Mouse (Mus musculus): ENCODE results near the gene Nrxn1. TPM values are rescaled to one million over a fixed set of nuclear protein-coding genes. Genes with fewer than 3 reads are reported as not detected.

Nrxn1 gene
- total RNA-seq (2021) = 1 to 10 TPM; 2.1 to 3.9 TPM
- long read RNA-seq, experiment 1 = 0 reads
- long read RNA-seq, experiment 2, partial matches to known transcripts = 0 of 1 reads
- long read RNA-seq, experiment 2, other reads (novel, unspliced or antisense) = 0 of 1 reads

DNA sequence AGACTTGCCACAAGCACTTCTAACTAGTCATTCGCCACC, at the start of gene Nrxn1:
Gene Nrxn1, minus strand, starts transcription at position 30 of the 39 bp plus-strand sequence.
- DNase-seq = no peak

DNA sequence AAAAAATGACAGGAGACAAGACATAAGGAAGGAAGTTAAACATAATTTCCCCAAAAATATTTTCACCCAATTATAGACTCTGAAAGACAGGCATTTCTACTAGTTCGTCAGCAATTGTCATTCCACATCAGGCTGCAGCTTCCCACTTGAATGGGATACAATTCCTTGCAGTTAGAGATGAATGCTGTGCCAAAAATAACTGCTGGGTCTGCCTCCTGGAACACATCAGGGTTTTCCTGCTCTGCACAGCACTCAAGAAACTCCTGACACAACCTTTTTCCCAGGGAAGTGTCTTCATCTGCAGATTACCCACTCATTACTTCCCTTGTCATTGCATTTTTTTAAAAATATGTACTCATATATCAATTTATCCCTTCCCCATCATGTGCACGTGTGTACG, 44.0 kb upstream of the Nrxn1 start:
- no peak for DNase-seq

DNA sequence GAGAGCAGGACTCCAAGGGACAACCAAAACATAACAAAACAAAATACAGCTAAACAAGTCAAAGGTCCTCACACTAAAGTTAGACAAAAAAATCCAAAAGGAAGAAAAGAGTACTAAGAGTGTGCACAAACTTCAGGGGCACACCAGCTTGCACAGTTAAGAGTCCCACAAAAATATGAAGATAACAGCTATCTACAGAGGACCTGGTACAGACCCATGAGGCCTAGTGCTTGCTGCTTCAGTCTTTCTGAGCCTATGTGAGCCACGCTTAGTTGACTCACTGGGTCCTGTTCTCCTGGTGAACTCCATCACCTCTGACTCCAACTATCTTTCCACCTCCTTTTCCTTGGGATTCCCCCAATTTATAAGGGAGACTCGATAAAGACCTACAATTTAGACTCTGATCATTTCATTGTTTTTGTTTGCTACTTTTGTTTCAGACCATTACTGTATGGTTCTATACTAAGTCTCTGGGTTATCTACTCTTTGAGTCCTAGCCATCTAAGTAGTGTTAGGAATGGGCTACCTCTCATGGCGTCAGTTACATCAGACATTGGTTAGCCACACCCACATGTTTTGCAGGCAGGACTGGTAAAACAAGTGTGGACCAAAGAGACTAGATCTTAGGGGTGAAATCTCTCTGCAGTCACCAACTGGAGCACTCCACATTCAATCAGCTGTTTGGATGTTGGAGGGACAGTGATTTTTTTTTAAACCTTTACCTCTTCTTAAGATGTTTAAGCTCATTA, 20.2 kb upstream of the Nrxn1 start:
- DNase-seq = no peak

DNA sequence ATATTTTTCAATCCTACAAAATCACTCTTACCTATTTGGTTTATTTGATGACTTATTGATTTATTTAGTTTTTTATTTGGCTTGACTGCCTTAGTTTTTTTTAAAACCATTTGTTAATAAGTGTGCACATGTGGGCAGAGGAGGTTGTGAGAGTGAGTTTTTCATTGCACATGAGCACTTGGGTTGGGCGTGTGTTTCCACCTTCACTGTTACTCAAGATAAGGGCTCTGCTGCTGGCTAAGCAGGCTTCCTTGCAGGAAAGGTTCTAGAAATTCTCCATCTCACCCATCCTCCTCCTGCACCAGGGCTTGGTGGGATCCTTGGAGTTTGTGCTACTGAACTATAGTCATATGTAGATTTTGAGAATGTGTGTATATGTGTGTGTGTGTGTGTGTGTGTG, 19.2 kb upstream of the Nrxn1 start:
- no peak for DNase-seq

DNA sequence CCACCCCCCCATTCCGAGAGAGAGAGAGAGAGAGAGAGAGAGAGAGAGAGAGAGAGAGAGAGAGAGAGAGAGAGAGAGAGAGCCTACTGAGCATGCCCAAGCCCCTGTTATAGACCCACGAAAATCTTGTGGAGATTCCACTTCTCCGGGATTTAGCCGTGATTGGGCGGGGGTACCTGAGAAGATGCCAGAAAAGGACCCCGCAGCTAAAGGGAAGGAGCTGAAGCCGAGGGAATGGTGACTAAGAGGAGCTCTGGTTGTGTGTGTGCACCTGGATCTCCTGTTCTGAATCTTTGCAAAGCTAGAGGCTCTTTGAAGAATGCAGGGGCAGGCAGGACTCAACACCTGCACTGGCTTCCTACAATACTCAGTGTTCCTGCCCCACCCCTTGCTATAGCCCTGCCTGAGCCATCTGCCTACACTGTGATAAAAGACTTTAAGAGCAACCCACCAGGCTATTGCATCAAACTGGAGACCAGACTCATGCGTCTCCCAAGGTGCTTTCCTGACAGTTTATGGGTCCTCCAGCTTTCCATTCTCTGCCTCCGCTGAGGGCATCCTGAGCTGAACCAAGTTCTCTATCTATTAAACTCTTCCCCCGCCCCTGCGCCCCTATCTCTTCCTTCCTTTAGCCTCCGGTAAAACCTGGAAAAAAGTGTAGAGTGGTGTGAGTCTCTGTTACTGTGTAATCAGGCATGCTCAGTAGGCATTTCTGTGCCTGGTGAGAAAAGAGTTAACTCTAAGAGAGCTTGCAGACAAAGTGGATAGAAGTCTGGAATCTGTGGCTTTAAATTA, 407 bp upstream of the Nrxn1 start:
- DNase-seq = no peak

DNA sequence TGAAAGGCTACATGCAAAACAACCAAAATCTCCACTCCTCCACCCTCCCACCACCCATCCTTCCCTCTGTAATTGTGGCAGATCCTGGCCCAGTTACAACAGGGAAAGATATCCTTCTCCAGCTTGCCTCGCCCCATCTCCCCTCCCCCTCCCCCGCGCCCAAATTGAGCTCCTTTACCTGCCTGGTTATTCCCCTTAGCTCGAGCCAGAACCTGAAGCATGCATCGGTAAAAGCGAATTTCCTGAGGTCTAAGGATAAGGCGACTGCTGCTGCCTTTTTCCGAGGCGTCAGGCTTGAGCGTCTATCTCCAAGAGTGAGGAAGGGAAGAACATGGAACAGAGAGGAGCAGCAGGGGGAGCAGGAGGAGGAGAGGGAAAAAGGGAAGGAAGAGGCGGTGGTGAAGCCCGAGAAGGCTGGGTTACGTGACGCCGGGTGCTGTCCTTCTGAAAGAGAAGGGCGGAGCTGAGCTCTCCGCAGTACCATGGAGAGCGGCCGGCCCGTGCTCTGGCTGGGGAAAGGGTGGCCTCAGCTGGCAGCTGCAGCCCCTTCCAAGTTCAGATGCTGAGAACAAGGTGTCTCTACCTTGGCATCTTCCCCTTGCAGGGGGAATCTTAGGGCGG, 340 bp downstream of the Nrxn1 start:
- peak; percentile 48 for DNase-seq

DNA sequence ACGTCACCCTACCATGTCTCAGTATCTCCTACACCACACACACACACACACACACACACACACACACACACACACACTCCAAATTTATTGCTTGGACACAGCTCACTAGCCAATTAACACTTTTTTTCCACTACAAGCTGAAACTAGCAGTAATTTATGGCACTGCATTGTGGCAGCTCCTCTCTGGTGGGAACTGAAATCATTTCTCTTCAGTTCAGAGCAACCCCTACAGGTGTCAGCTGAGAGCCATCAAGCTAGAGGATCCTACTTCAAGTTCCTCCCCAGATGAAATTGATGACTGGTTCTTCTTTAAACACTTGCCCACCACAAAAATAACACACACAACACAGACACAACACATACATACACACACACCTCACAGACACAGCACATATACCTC, 2.2 kb downstream of the Nrxn1 start:
- no peak for DNase-seq

DNA sequence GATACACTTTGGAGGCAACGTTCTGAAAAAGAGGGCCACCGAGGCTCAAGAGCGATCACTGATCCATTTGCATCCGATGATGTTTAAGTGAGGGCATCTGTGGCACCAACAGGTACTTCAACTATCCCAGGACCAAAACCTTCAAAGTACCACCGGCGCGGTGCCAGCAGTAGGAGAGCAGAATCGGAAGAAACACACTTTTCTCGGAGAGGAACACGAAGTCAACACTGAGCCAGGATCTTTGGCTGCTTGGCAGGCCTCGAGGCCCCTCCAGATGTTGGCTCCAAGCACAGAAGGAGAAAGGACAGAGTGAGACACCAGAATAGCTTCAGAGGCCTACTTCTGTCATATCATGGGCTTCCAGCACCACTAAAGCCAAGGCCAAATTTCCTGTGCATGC, 3.9 kb downstream of the Nrxn1 start:
- DNase-seq = no peak

DNA sequence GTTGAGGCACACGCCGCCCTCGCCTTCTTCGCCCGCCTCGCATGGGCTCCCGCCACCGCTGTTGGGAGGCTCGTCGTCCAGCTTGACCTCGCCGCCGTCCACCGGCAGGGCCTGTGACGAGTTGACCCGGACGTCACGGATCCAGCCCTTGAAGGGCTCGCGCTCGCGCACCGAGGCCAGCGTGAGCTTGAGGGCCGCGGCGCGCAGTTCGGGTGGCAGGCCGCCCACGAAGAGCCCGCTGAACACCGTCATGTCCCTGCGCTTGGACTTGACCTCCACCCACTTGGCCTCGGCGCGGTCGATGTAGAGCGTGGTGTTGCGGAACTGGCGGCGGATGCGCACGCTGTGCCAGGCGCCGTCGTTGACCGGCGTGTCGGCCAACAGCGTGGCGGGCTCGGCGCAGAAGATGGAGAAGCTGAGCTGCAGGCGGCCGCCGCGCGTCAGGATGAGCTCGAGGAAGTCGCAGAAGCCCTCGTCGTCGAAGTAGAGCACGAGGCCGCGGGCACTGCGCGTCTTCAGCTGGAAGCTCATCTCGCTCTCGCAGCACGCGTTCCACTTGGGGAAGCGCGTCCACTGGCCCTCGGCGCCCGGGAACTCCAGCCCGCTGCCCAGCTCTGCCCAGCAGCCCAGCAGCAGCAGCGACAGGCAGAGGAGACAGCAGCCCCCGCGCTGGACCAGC, 4.7 kb downstream of the Nrxn1 start:
- no peak for DNase-seq

DNA sequence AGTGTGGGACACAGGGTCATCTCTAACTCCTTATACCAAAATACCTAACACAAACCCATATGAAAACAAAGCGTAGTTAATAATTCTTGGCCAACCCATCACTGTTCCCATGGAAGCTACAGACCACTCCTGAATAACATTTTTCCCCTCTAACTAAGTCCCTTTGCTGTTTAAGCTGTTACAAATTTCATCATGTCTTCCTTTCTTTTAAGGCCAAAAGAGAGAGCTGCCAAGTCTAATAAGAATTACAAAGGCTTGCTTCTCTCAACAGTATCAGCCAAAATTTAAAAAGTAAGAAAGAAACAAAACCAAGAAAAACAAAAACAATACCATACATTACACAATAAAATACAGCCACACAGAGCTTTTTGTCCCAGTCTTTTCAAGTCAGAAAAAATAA, 6.5 kb downstream of the Nrxn1 start:
- no peak for DNase-seq

DNA sequence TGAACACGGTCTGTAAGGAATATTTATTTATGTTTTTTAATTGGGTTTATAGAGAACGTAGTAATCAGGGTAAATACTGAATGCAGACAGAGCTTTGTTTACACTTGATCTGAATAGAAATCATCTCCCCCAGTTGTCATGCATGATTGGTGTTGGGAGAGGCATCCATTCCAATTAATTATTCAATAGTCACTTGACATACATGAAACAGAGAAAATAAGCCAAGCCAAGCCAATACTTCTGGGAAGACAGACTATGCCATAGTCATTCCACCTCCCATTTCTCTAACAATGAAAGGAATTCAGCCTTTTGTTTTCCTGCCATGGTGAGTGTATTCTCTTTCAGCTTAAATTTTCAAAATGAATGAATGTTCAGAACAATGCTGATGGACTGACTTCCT, 7.5 kb downstream of the Nrxn1 start:
- no peak for DNase-seq

DNA sequence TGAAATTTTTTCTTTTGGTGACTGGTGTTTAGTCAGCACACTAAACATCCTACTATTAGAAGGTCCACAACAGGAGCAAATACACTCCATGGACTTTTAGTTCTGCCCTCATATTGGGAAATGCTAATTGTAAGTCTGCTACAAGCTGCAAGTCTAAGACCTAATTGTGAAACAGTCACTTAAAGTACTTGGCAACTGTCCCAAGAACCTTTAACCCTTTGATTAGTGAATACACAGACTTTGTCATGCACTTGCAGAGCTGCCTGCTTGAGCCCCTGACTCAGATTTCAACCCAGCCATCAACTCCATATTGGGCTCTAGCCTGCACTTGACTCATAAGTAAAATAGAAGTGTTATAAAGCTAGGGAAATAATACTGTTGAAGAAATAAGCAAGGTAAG, 13.8 kb downstream of the Nrxn1 start:
- DNase-seq = no peak

DNA sequence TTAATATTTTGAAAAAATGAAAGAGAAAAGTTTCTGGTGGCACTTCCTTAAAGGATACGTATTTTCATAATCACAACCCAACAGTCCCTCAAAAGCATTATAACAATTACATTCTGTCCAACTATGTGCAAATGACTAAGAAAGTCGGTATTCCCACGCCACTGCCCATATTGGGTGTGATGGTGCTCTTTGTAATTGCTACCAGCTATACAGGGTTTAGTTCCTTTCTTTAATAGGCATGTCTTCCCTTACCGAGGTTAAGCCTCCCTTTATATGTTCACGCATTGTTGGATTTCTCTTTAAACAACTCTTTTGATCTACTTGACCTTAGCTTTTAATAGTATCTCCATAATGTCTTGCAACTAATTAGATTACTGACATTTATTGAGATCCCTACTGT, 18.1 kb downstream of the Nrxn1 start:
- no peak for DNase-seq

DNA sequence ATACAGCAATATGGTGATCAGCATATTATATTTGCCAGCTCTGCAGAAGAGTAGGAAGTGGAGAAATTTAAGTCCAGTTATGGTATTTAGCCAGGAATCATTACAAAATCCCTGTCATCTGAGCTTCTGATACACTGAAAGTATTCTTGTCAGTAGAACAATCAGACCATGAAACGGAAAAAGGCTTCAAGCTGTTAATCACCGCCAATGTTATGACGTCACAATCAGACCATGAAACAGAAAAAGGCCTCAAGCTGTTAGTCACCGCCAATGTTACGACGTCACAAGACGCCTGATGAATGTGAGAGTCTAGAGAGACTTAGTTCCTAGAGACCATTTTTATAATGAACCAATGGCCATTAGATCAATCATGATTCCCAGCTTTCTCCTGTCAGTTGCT, 59.4 kb downstream of the Nrxn1 start:
- DNase-seq = no peak

DNA sequence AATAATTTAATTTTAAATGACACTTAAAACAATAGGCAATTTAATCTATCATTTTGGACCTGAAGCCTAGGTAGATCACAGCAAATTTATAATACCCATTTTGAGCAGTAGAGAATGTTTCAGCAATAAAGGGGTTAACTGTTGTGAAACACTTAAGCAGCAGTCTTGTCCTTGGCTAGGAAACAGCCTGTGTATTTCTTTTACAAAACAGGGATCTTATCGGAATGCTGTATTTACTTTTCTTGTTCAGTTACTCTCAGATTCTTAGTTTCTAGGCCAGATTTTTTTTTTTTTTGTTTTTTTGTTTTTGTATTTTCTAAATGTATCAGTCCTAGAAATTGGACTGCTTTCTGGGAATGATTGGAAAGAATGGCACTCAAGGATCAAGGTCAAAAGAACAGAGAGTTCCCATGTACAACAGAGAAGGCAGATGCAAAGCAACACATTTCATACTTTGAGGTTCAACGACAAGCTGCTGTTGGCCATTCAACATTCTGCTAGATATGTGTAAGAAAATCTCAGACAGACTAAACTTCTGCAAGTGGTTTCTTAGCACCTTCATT, 67.7 kb downstream of the Nrxn1 start:
- DNase-seq = no peak

DNA sequence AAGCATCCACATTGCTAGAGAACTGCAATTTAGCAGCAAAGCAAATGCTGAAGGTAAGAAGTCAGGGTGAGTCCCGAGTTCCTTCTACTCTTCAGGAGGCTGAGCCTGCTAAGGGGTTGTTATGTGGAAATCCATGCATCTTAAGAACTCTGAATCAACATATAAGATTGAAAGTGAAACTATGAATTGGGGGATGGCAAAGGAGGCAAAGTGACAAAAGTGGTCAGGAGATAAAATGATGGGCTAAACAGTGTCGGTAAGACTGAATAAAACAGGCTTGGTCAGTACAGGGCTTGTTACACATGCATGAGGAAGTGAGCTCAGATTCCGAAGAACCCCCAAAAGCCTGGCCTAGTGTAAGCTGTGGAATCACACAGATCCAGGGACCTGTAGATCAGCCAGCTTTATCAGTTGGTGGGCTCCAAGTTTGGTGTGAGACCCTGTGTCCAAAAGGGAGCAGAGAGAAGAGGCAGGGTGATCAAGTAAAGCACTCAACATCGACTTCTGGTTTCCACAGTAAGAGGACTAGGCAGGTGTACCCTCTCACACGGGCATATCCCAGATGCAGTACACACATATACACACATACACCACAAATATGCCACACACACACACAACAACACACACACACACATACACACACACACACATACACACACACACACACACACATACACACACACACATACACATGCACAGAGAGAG, 85.3 kb downstream of the Nrxn1 start:
- DNase-seq = no peak

DNA sequence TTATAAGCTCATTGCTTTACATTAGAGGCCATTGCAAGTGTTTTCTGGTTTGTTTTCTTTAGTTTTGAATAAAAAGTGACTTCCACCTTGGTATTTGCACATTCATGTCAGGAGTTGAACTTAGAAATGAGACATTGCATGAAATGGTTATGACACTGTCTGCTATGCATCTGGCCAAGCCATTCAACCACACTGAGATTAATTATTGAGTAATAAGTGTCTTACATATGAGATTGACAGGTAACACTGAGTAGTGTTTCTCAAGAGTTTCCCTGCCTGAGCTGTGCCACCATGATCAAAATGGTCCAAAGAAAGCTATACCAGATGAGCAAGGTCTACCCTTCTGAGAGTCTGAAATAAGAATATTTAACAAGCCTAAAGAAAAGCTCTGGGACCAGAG, 92.5 kb downstream of the Nrxn1 start:
- no peak for DNase-seq

DNA sequence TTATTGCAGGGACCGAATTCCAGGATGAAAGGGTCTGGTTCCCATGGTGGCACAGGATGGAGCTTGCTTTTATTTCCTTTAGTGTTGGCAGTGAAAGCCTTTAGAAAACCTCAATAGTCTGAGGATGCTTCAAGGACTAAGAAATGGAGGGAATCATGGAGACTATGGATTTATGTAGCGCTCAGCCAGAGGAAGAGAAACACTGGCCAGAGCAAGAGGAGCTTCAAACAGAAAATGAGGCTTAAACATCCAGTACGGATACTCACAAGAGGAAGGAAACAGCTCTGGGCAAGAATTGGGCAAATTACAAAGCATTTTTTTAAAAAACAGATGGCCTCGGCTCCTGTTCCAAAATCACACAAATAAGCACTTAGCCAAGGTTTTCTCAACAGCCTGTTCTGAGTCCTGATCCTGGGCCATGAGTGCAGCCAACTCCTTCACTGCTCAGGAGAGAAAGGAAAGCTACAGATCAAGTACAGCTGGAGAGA, 93.2 kb downstream of the Nrxn1 start:
- DNase-seq = no peak

DNA sequence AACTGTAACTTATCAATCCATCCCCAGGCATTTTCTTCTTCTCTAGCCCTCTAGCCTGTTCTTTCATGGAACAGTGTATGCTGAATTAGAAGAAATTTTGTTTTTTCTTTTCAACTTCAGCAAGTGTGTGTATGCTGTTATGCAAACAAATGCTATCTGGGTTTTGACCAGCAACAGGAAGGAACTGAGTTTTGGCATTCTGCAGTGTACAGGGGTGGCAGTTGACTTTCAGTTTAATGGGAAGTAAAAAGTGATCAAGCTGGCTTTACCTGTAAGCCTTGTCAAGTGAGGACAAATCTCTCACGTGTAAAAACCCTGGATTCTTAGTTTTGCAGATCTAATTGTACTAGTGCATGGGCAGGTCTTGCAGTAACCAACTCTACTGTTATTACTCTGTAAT, 95.2 kb downstream of the Nrxn1 start:
- no peak for DNase-seq

DNA sequence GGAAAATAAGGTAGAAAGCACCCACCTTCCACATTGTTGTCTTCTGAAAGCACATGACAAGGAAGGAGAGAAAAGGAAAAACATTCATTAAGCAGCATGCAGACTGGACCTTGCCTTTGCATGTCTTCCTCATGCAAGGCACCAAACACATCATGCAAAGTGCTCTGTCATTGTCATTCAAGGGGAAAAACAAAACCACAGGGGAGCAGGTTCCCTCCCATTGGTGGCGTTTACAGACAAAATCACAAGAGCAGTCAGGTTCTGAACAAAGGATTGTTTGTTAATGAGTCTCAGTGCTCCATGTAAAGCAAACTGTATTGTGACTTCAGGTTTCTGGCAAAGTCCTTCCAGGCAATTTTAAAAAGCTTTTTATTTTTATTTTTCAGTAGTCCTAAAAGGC, 97.4 kb downstream of the Nrxn1 start:
- no peak for DNase-seq

DNA sequence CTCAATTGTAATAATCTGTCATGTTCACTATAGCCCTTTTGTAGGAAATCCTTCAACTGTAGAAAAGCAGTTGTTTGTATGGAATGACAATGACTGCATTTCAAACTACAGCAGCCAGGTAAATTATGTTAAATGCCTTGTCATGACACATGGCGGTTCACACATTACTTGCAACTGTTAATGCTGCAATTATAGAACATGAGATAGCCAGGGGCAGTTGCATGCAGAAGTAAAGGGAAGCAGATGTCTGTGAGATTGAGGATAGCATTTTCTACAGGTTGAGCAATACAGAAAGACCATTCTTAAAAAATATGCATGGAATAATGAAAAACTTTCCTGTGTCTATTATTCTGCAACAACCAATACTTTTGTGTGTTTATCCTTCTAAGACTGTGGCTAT, 98.6 kb downstream of the Nrxn1 start:
- DNase-seq = no peak

DNA sequence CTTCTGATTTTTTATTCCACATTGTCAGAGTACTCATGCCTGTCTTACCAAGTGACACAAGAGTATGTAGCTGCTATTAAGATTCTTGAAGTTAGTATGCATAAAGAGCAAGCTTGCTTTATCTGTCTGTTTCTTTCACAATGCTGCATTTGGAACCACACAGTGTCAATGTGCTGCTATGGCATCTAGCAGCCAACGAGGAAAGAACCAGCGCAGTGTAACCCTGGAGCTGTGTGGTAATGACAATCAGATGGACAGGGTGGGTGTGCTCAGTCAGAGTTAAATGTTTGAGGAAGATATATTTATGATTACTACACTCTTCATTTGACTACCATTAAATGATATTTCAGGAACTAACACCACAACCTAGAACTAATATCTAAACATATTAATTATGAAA, 102.1 kb downstream of the Nrxn1 start:
- no peak for DNase-seq

All from gastrocnemius, postnatal 10 days (tissue).